ENCODE assay signal across 29 mouse cellular contexts in genomic region chr2:168807681-168808080, GRCm38 (mm10). TPM values are rescaled to one million over a fixed set of nuclear protein-coding genes. Genes with fewer than 3 reads are reported as not detected.
DNase-seq lines count a peak whose midpoint lies in the region; ATAC-seq and TF ChIP-seq lines count a peak whose summit lies in the region.
"Had no signal": no experiment of that assay in that cellular context is flagged by ENCODE, and none has a peak within 500 bp of the region (broad histone marks: within the 10 kb centered on the region; RNA-seq: fewer than 3 reads in every experiment).

No protein-coding gene starts in this region.

- no peak overlapping the region for H3K4me3 ChIP-seq in forebrain, embryonic 12.5 days (replicated peaks)
- H3K4me3 ChIP-seq in forebrain, embryonic 13.5 days, result no peak overlapping the region
- H3K4me3 ChIP-seq in midbrain, embryonic 11.5 days (ENCODE audit: low read depth, low read length), result no peak overlapping the region
- H3K4me3 ChIP-seq in midbrain, embryonic 16.5 days (ENCODE audit: low read depth, low read length), result no peak overlapping the region
- H3K4me3 ChIP-seq in embryonic facial prominence, embryonic 10.5 days, result no peak overlapping the region
- H3K4me3 ChIP-seq in lung, postnatal 0 days (ENCODE audit: low read depth, low read length), result no peak overlapping the region
- H3K4me3 ChIP-seq: embryonic facial prominence, embryonic 12.5 days; heart, embryonic 15.5 days; hindbrain, embryonic 13.5 days; left cerebral cortex, adult 2 months; limb, embryonic 15.5 days; liver, embryonic 13.5 days had no signal

- no peak overlapping the region for H3K9ac ChIP-seq in forebrain, embryonic 12.5 days
- no peak overlapping the region for H3K9ac ChIP-seq in forebrain, embryonic 13.5 days
- peak overlapping the region; percentile 20; the same call in 1 of the 2 replicates for H3K9ac ChIP-seq in midbrain, embryonic 11.5 days (ENCODE audit: low read length)
- H3K9ac ChIP-seq in midbrain, embryonic 16.5 days (ENCODE audit: low read depth, low read length), result no peak overlapping the region
- no peak overlapping the region for H3K9ac ChIP-seq in lung, postnatal 0 days (replicated peaks; ENCODE audit: low read depth)
- H3K9ac ChIP-seq: embryonic facial prominence, embryonic 12.5 days; heart, embryonic 15.5 days; hindbrain, embryonic 13.5 days; limb, embryonic 15.5 days; liver, embryonic 13.5 days had no signal

- peaks cover 25% of the 10 kb centered on the region for H3K4me1 ChIP-seq in forebrain, embryonic 12.5 days
- peaks cover 12% of the 10 kb centered on the region for H3K4me1 ChIP-seq in forebrain, embryonic 13.5 days
- peaks cover 27% of the 10 kb centered on the region for H3K4me1 ChIP-seq in midbrain, embryonic 11.5 days (ENCODE audit: control insufficient read depth, insufficient read depth, low read length)
- peaks cover 6% of the 10 kb centered on the region for H3K4me1 ChIP-seq in midbrain, embryonic 16.5 days (ENCODE audit: control insufficient read depth, insufficient read depth, low read length)
- H3K4me1 ChIP-seq in embryonic facial prominence, embryonic 10.5 days, result peaks cover 30% of the 10 kb centered on the region
- H3K4me1 ChIP-seq in lung, postnatal 0 days (ENCODE audit: insufficient read depth, low read depth, low read length), result no peaks in the 10 kb centered on the region
- H3K4me1 ChIP-seq: heart, embryonic 15.5 days; liver, embryonic 13.5 days had no signal

- no peaks in the 10 kb centered on the region for H3K9me3 ChIP-seq in forebrain, embryonic 12.5 days
- no peaks in the 10 kb centered on the region for H3K9me3 ChIP-seq in forebrain, embryonic 13.5 days (replicated peaks)
- no peaks in the 10 kb centered on the region for H3K9me3 ChIP-seq in midbrain, embryonic 11.5 days (ENCODE audit: control insufficient read depth, low read length)
- no peaks in the 10 kb centered on the region for H3K9me3 ChIP-seq in midbrain, embryonic 16.5 days (replicated peaks; ENCODE audit: control insufficient read depth, low read length, poor library complexity, severe bottlenecking)
- H3K9me3 ChIP-seq in embryonic facial prominence, embryonic 10.5 days, result no peaks in the 10 kb centered on the region
- no peaks in the 10 kb centered on the region for H3K9me3 ChIP-seq in lung, postnatal 0 days (ENCODE audit: low read length)
- H3K9me3 ChIP-seq: embryonic facial prominence, embryonic 12.5 days; heart, embryonic 15.5 days; hindbrain, embryonic 13.5 days; limb, embryonic 15.5 days; liver, embryonic 13.5 days had no signal

- no peak overlapping the region for H3K27ac ChIP-seq in forebrain, embryonic 12.5 days
- no peak overlapping the region for H3K27ac ChIP-seq in forebrain, embryonic 13.5 days
- H3K27ac ChIP-seq in midbrain, embryonic 11.5 days (ENCODE audit: low read depth, low read length), result no peak overlapping the region
- no peak overlapping the region for H3K27ac ChIP-seq in midbrain, embryonic 16.5 days (ENCODE audit: low read length)
- no peak overlapping the region; the same call in 1 of the 2 replicates for H3K27ac ChIP-seq in embryonic facial prominence, embryonic 10.5 days (replicated peaks)
- no peak overlapping the region for H3K27ac ChIP-seq in lung, postnatal 0 days (ENCODE audit: low read length)
- H3K27ac ChIP-seq: embryonic facial prominence, embryonic 12.5 days; heart, embryonic 15.5 days; hindbrain, embryonic 13.5 days; left cerebral cortex, adult 2 months; limb, embryonic 15.5 days; liver, embryonic 13.5 days; macrophage had no signal

- no peak overlapping the region for H3K4me2 ChIP-seq in forebrain, embryonic 12.5 days
- H3K4me2 ChIP-seq in forebrain, embryonic 13.5 days, result no peak overlapping the region
- no peak overlapping the region for H3K4me2 ChIP-seq in midbrain, embryonic 11.5 days
- no peak overlapping the region for H3K4me2 ChIP-seq in midbrain, embryonic 16.5 days (ENCODE audit: low read length)
- H3K4me2 ChIP-seq in lung, postnatal 0 days (replicated peaks; ENCODE audit: low read depth, low read length), result no peak overlapping the region
- H3K4me2 ChIP-seq: embryonic facial prominence, embryonic 12.5 days; heart, embryonic 15.5 days; hindbrain, embryonic 13.5 days; limb, embryonic 15.5 days; liver, embryonic 13.5 days had no signal

- H3K36me3 ChIP-seq in forebrain, embryonic 12.5 days (replicated peaks), result no peaks in the 10 kb centered on the region
- no peaks in the 10 kb centered on the region for H3K36me3 ChIP-seq in forebrain, embryonic 13.5 days (ENCODE audit: poor library complexity, severe bottlenecking)
- H3K36me3 ChIP-seq in midbrain, embryonic 11.5 days (ENCODE audit: control insufficient read depth, insufficient read depth, low read length), result no peaks in the 10 kb centered on the region
- H3K36me3 ChIP-seq in midbrain, embryonic 16.5 days (ENCODE audit: control insufficient read depth, insufficient read depth, low read length), result no peaks in the 10 kb centered on the region
- H3K36me3 ChIP-seq in embryonic facial prominence, embryonic 10.5 days (replicated peaks), result no peaks in the 10 kb centered on the region
- no peaks in the 10 kb centered on the region for H3K36me3 ChIP-seq in lung, postnatal 0 days (ENCODE audit: insufficient read depth, low read length)
- H3K36me3 ChIP-seq: embryonic facial prominence, embryonic 12.5 days; G1E; heart, embryonic 15.5 days; hindbrain, embryonic 13.5 days; limb, embryonic 15.5 days; liver, embryonic 13.5 days had no signal

- DNase-seq in midbrain, embryonic 11.5 days (ENCODE audit: low spot score, missing footprints), result peak; percentile 88
- peak; percentile 63 for DNase-seq in embryo, embryonic 10 days (ENCODE audit: low spot score)
- DNase-seq in embryonic facial prominence, embryonic 10.5 days (ENCODE audit: low spot score), result peak; percentile 35
- no peak for DNase-seq in lung, postnatal 0 days (ENCODE audit: low spot score)
- DNase-seq in urinary bladder, postnatal 10 days (ENCODE audit: low spot score), result no peak
- DNase-seq: adrenal gland, postnatal 14 days; cerebellum, adult 11 months; cerebellum, adult 9-10 months; cerebellum, postnatal 36 days; gastrocnemius, postnatal 14 days; heart, postnatal 36 days; kidney, adult 9 months; kidney, postnatal 25 days; left cerebral cortex, postnatal 4 days; liver, embryonic 13.5 days; lung, adult 18-20 months; lung, postnatal 10 days had no signal

- TF ChIP-seq CTCF in lung, postnatal 0 days (IDR thresholded peaks at IDR 0.05), result no peak

- 17% methylated on average over 4 of the region's 4 CpGs for WGBS in forebrain, embryonic 12.5 days
- 21% methylated on average over 4 of the region's 4 CpGs for WGBS in forebrain, embryonic 13.5 days
- whole genome bisulfite sequencing in midbrain, embryonic 11.5 days, result 3% methylated on average over 4 of the region's 4 CpGs
- WGBS in midbrain, embryonic 16.5 days, result 20% methylated on average over 4 of the region's 4 CpGs
- WGBS in embryonic facial prominence, embryonic 10.5 days, result 11% methylated on average over 4 of the region's 4 CpGs
- WGBS in lung, postnatal 0 days, result 63% methylated on average over 4 of the region's 4 CpGs

- H3K27me3 ChIP-seq in forebrain, embryonic 12.5 days, result peaks cover 67% of the 10 kb centered on the region
- H3K27me3 ChIP-seq in forebrain, embryonic 13.5 days, result peaks cover 36% of the 10 kb centered on the region
- no peaks in the 10 kb centered on the region; the same call in 1 of the 2 replicates for H3K27me3 ChIP-seq in midbrain, embryonic 11.5 days (ENCODE audit: control insufficient read depth, insufficient read depth, low read length)
- H3K27me3 ChIP-seq in midbrain, embryonic 16.5 days (ENCODE audit: control insufficient read depth, insufficient read depth, low read depth, low read length), result no peaks in the 10 kb centered on the region; the same call in 1 of the 2 replicates
- H3K27me3 ChIP-seq in embryonic facial prominence, embryonic 10.5 days (replicated peaks; ENCODE audit: low read depth, poor library complexity, severe bottlenecking), result peaks cover 40% of the 10 kb centered on the region
- H3K27me3 ChIP-seq in lung, postnatal 0 days (replicated peaks; ENCODE audit: insufficient read depth, low read length), result no peaks in the 10 kb centered on the region

- TF ChIP-seq EP300 in lung, postnatal 0 days (IDR thresholded peaks at IDR 0.05), result no peak

- ATAC-seq in forebrain, embryonic 12.5 days (ENCODE audit: low FRiP score), result 0 out of 2 replicates have a peak, but pooled peaks have one; percentile 23
- ATAC-seq in forebrain, embryonic 13.5 days, result no peak
- ATAC-seq in midbrain, embryonic 11.5 days (ENCODE audit: low FRiP score), result peak; percentile 49
- ATAC-seq in midbrain, embryonic 16.5 days, result no peak
- ATAC-seq in lung, postnatal 0 days, result no peak
- ATAC-seq: intestine, postnatal 0 days; Patski had no signal

RNA-seq across cellular contexts. Expression of gene Sall4, which starts 39.9 kb away (rescaled TPM):
- polyA plus RNA-seq in forebrain, embryonic 12.5 days (2016; fragmentation: Nextera tagmentation; extraction: Ambion mirVana), result 4.6 and 6.9 TPM in 2 replicates
- 2.3 and 3.2 TPM in 2 replicates for polyA plus RNA-seq in forebrain, embryonic 13.5 days (2015; fragmentation: Nextera tagmentation; extraction: Ambion mirVana)
- 33.9 and 37.2 TPM in 2 replicates for polyA plus RNA-seq in midbrain, embryonic 11.5 days (2014; fragmentation: Nextera tagmentation; extraction: Ambion mirVana)
- polyA plus RNA-seq in midbrain, embryonic 16.5 days (2015; fragmentation: Nextera tagmentation; extraction: Ambion mirVana), result 0.84 and 1.9 TPM in 2 replicates
- polyA plus RNA-seq in embryonic facial prominence, embryonic 10.5 days (2016; fragmentation: Nextera tagmentation; extraction: Ambion mirVana), result 34.6 and 50.1 TPM in 2 replicates
- polyA plus RNA-seq in lung, postnatal 0 days (2015; fragmentation: Nextera tagmentation; extraction: Ambion mirVana), result not detected in 2 replicates
- polyA plus RNA-seq: G1E, macrophage, Patski had no signal

Comparison
In these comparisons a context has a peak if more than half of its experiments do, and no peak if none do; other contexts are left out.
1. ATAC-seq: peak in forebrain, embryonic 12.5 days (single experiment) and midbrain, embryonic 11.5 days (single experiment); none in forebrain, embryonic 13.5 days (single experiment), midbrain, embryonic 16.5 days (single experiment) and lung, postnatal 0 days (single experiment).
2. DNase-seq: peak in midbrain, embryonic 11.5 days (single experiment), embryo, embryonic 10 days (single experiment) and embryonic facial prominence, embryonic 10.5 days (single experiment); none in lung, postnatal 0 days (single experiment) and urinary bladder, postnatal 10 days (single experiment).